Mouse (Mus musculus) brain, embryonic 14.5 days (tissue): ENCODE results near the gene Rxfp2.

Experiments
- CTCF ChIP-seq: fragments of 200-500 bp; IDR thresholded peaks from 2 replicates; pipeline ENCODE4 v1.5.1; 2012; ENCODE audit warnings: inconsistent platforms, mild to moderate bottlenecking, moderate library complexity, borderline replicate concordance; ENCODE audit not compliant: insufficient read depth, insufficient read length; ENCODE audit errors: extremely low read depth
- POLR2A ChIP-seq: fragments of 200-500 bp; IDR thresholded peaks from 2 replicates; pipeline ENCODE4 v1.6.1; 2012; ENCODE audit warnings: mild to moderate bottlenecking, inconsistent platforms, borderline replicate concordance; ENCODE audit not compliant: poor library complexity, insufficient read depth, insufficient read length, severe bottlenecking; ENCODE audit errors: extremely low read depth

- no peak for TF ChIP-seq CTCF
- TF ChIP-seq POLR2A = no peak
Observed at GRCm38 (mm10) chr5:150131166-150131565, 112.7 kb downstream of the Rxfp2 start.
